Mouse (Mus musculus) G1E (cell line): Measurements from ENCODE around the gene Plb1. TPM values are rescaled to one million over a fixed set of nuclear protein-coding genes. Genes with fewer than 3 reads are reported as not detected.

Experiments used
- ATAC-seq: 2 replicates; pipeline ENCODE4 v1.8.0; 2016; ENCODE audit warnings: mild to moderate bottlenecking; ENCODE audit not compliant: insufficient number of reproducible peaks, poor library complexity, low FRiP score, severe bottlenecking; ENCODE audit errors: extremely low read depth
- DNase-seq: peaks from one replicate; pipeline ENCODE4 v3.0.0; 2012; ENCODE audit warnings: low spot score
- H3K27me3 ChIP-seq: 2 replicates; pipeline ENCODE4 v1.6.1; 2012; ENCODE audit warnings: mild to moderate bottlenecking, low read length, inconsistent platforms; ENCODE audit not compliant: insufficient read depth
- H3K36me3 ChIP-seq: replicated peaks from 2 replicates; pipeline ENCODE3; 2012; ENCODE audit warnings: mild to moderate bottlenecking, inconsistent platforms
- H3K4me1 ChIP-seq: 2 replicates; pipeline ENCODE4 v1.6.1; 2012; ENCODE audit warnings: low read depth, low read length, inconsistent platforms, mixed read lengths; ENCODE audit not compliant: insufficient read depth
- H3K4me3 ChIP-seq: 2 replicates; pipeline ENCODE4 v1.5.1; 2012; ENCODE audit warnings: low read depth, mild to moderate bottlenecking, inconsistent platforms, low read length, moderate library complexity, mixed read lengths
- H3K9me3 ChIP-seq: replicated peaks from 2 replicates; pipeline ENCODE4 v1.6.1; 2012; ENCODE audit warnings: inconsistent platforms
- CTCF ChIP-seq: IDR thresholded peaks from 2 replicates; pipeline ENCODE4 v1.5.1; 2012; ENCODE audit warnings: low read depth, low read length, inconsistent platforms, mixed read lengths
- GATA1 ChIP-seq: IDR thresholded peaks from 2 replicates; pipeline ENCODE4 v1.6.1; 2012; ENCODE audit warnings: borderline replicate concordance, low read length, inconsistent platforms, mixed read lengths
- GATA2 ChIP-seq: IDR thresholded peaks from 2 replicates; pipeline ENCODE4 v1.6.1; 2012; ENCODE audit warnings: low read depth, low read length, inconsistent platforms, borderline replicate concordance
- POLR2AphosphoS5 ChIP-seq: IDR thresholded peaks from 2 replicates; pipeline ENCODE4 v1.6.1; 2012; ENCODE audit warnings: low read depth, low read length, inconsistent platforms; ENCODE audit not compliant: insufficient replicate concordance
- TAL1 ChIP-seq: conservative IDR thresholded peaks from 2 replicates; pipeline ENCODE4 v1.6.1; 2012; ENCODE audit warnings: low read depth, low read length, inconsistent platforms, mixed read lengths
- polyA plus RNA-seq: library from polyadenylated mRNA; stranded (reverse); fragments of >175 nt; gene quantifications from 2 replicates; pipeline ENCODE4 v1.2.3, GENCODE M21; 2012
- total RNA-seq, 2 experiments: library from RNA; stranded (forward) in 1 of 2; stranded (reverse) in 1 of 2; fragments of 200-1000 nt in 1 of 2; fragments of >200 nt in 1 of 2; fragmentation: Nextera tagmentation in 1 of 2; gene quantifications; 2 replicates each; pipeline ENCODE4 v1.2.3; 2014 to 2017

Plb1 gene
- total and polyA plus RNA-seq, 3 experiments, result 0.27 TPM; not detected in 2

- peaks cover 10% of the 10 kb centered on the region for H3K27me3 ChIP-seq
- DNase-seq (no peak), ATAC-seq (no peak)
- TF ChIP-seq POLR2AphosphoS5 (no peak), GATA2 (no peak), TAL1 (no peak), CTCF (no peak)
- no peaks in the 10 kb centered on the region for H3K9me3 ChIP-seq
- no peaks in the 10 kb centered on the region for H3K36me3 ChIP-seq
- H3K4me3 ChIP-seq, result no peak overlapping the region
- no peaks in the 10 kb centered on the region for H3K4me1 ChIP-seq
Observed at GRCm38 (mm10) chr5:32291316-32291715, 58.8 kb downstream of the Plb1 start.

GRCm38 (mm10) chr5:32302991-32303921 is 70.7 kb downstream of the Plb1 start:
- Histone ChIP-seq H3K4me1 (no peaks in the 10 kb centered on the region), H3K9me3 (no peaks in the 10 kb centered on the region), H3K4me3 (no peak overlapping the region), H3K36me3 (no peaks in the 10 kb centered on the region), H3K27me3 (peaks cover 11% of the 10 kb centered on the region)
- no peak for DNase-seq
- no peak for ATAC-seq
- no peak for TF ChIP-seq CTCF
- no peak for TF ChIP-seq TAL1
- TF ChIP-seq POLR2AphosphoS5, result no peak
- TF ChIP-seq GATA1, result no peak
- no peak for TF ChIP-seq GATA2

- no peaks in the 10 kb centered on the region for H3K4me1 ChIP-seq
- H3K4me3 ChIP-seq, result no peak overlapping the region
- H3K27me3 ChIP-seq, result peaks cover 17% of the 10 kb centered on the region
- H3K36me3 ChIP-seq, result no peaks in the 10 kb centered on the region
- no peak for DNase-seq
- no peaks in the 10 kb centered on the region for H3K9me3 ChIP-seq
- ATAC-seq, result no peak
- TF ChIP-seq POLR2AphosphoS5, result no peak
- no peak for TF ChIP-seq CTCF
- no peak for TF ChIP-seq TAL1
- no peak for TF ChIP-seq GATA2
- no peak for TF ChIP-seq GATA1
Observed at GRCm38 (mm10) chr5:32307106-32307505, 74.6 kb downstream of the Plb1 start.

GRCm38 (mm10) chr5:32308647-32309046 is 76.1 kb downstream of the Plb1 start:
- H3K4me1 ChIP-seq, result no peaks in the 10 kb centered on the region
- DNase-seq, result no peak
- H3K4me3 ChIP-seq, result no peak overlapping the region
- H3K9me3 ChIP-seq, result no peaks in the 10 kb centered on the region
- no peaks in the 10 kb centered on the region for H3K36me3 ChIP-seq
- peaks cover 17% of the 10 kb centered on the region for H3K27me3 ChIP-seq
- no peak for TF ChIP-seq POLR2AphosphoS5
- TF ChIP-seq GATA2, result no peak
- TF ChIP-seq GATA1, result no peak
- no peak for ATAC-seq

GRCm38 (mm10) chr5:32309714-32310113 is 77.2 kb downstream of the Plb1 start:
- H3K36me3 ChIP-seq, result no peaks in the 10 kb centered on the region
- DNase-seq, result no peak
- H3K4me3 ChIP-seq, result no peak overlapping the region
- peaks cover 23% of the 10 kb centered on the region for H3K27me3 ChIP-seq
- no peaks in the 10 kb centered on the region for H3K4me1 ChIP-seq
- no peak for ATAC-seq
- no peaks in the 10 kb centered on the region for H3K9me3 ChIP-seq
- TF ChIP-seq GATA2 (no peak), POLR2AphosphoS5 (no peak), TAL1 (no peak), CTCF (no peak), GATA1 (no peak)

GRCm38 (mm10) chr5:32310802-32311201 is 78.3 kb downstream of the Plb1 start:
- Histone ChIP-seq H3K4me3 (no peak overlapping the region), H3K9me3 (no peaks in the 10 kb centered on the region), H3K27me3 (peaks cover 24% of the 10 kb centered on the region), H3K4me1 (no peaks in the 10 kb centered on the region), H3K36me3 (no peaks in the 10 kb centered on the region)
- no peak for ATAC-seq
- no peak for TF ChIP-seq CTCF
- TF ChIP-seq GATA2, result no peak
- TF ChIP-seq TAL1, result no peak
- no peak for DNase-seq
